Mouse (Mus musculus) cortical plate, adult 2 months (tissue): Measurements from ENCODE around the gene Kdm4b.

Experiments used
- CTCF ChIP-seq: fragments of 200-500 bp; IDR thresholded peaks from 2 replicates; pipeline ENCODE4 v1.5.1; 2011; ENCODE audit warnings: mild to moderate bottlenecking, control low read depth, low read length; ENCODE audit not compliant: insufficient read depth; ENCODE audit errors: extremely low read depth
- POLR2A ChIP-seq: fragments of 200-500 bp; IDR thresholded peaks from 2 replicates; pipeline ENCODE4 v1.6.1; 2011; ENCODE audit warnings: mild to moderate bottlenecking, low read length, control low read depth; ENCODE audit not compliant: insufficient read depth; ENCODE audit errors: extremely low read depth

DNA sequence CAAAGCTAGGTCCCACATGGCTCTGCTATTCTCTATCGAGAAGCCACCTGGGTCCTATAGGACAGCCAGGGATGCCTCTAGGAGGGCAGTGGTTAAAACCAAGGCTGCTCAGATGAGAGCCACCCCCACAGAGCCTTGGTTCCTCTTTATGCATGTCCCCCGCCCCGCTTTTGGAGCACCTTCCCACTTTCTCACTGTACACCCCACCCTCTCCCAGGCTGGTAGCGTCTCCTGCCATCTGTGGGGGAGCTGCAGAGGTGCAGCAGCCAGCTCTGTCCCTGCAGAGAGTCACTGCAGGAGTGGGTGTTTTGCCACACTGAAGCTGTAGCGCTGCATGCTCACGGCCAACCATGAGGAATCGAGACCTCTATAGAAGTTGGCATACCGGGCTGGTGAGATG is 42.5 kb upstream of the Kdm4b start:
- TF ChIP-seq CTCF (no peak), POLR2A (no peak)
